Mouse (Mus musculus): ENCODE measurements around the gene Itgb2. TPM values are rescaled to one million over a fixed set of nuclear protein-coding genes. Genes with fewer than 3 reads are reported as not detected.

Itgb2 gene
- total and polyA plus RNA-seq, 3 experiments, result 20.0 to 49.2 (median 39.6) TPM

- peaks cover 55% of the 10 kb centered on the region for H3K4me1 ChIP-seq (ENCODE audit: insufficient read depth, low read depth, low read length)
- peak; percentile 87 for TF ChIP-seq CTCF (IDR thresholded peaks at IDR 0.05; ENCODE audit: low read depth, low read length)
- no peak for TF ChIP-seq POLR2AphosphoS5 (IDR thresholded peaks at IDR 0.05; ENCODE audit: insufficient replicate concordance, low read depth, low read length)
- DNase-seq (ENCODE audit: low spot score) (peak; percentile 44), ATAC-seq (ENCODE audit: extremely low read depth, insufficient number of reproducible peaks, low FRiP score, poor library complexity, severe bottlenecking) (peak; percentile 34; the same call in 1 of the 2 replicates)
- H3K27me3 ChIP-seq (ENCODE audit: insufficient read depth, low read length), result no peaks in the 10 kb centered on the region
- H3K9me3 ChIP-seq (replicated peaks), result no peaks in the 10 kb centered on the region
- peaks cover 100% of the 10 kb centered on the region for H3K36me3 ChIP-seq (replicated peaks)
- H3K4me3 ChIP-seq (ENCODE audit: low read depth, low read length), result no peak overlapping the region
These were observed 60.8 kb downstream of the Itgb2 start for GRCm38 (mm10) chr10:77590812-77591211.

GRCm38 (mm10) chr10:77591546-77591945 is 61.5 kb downstream of the Itgb2 start:
- H3K4me3 ChIP-seq (ENCODE audit: low read depth, low read length), result no peak overlapping the region
- ATAC-seq (ENCODE audit: extremely low read depth, insufficient number of reproducible peaks, low FRiP score, poor library complexity, severe bottlenecking) (no peak), DNase-seq (ENCODE audit: low spot score) (no peak)
- H3K27me3 ChIP-seq (ENCODE audit: insufficient read depth, low read length), result no peaks in the 10 kb centered on the region
- no peak for TF ChIP-seq TAL1 (conservative IDR thresholded peaks at IDR 0.05; ENCODE audit: low read depth, low read length)
- TF ChIP-seq GATA1 (IDR thresholded peaks at IDR 0.05; ENCODE audit: borderline replicate concordance, low read length), result no peak
- no peak for TF ChIP-seq POLR2AphosphoS5 (IDR thresholded peaks at IDR 0.05; ENCODE audit: insufficient replicate concordance, low read depth, low read length)
- no peak for TF ChIP-seq CTCF (IDR thresholded peaks at IDR 0.05; ENCODE audit: low read depth, low read length)
- no peak for TF ChIP-seq GATA2 (IDR thresholded peaks at IDR 0.05; ENCODE audit: borderline replicate concordance, low read depth, low read length)
- H3K9me3 ChIP-seq (replicated peaks), result no peaks in the 10 kb centered on the region
- H3K36me3 ChIP-seq (replicated peaks), result peaks cover 100% of the 10 kb centered on the region
- peaks cover 48% of the 10 kb centered on the region for H3K4me1 ChIP-seq (ENCODE audit: insufficient read depth, low read depth, low read length)

GRCm38 (mm10) chr10:77596060-77596459 is 66.0 kb downstream of the Itgb2 start:
- no peak overlapping the region for H3K4me3 ChIP-seq (ENCODE audit: low read depth, low read length)
- peaks cover 16% of the 10 kb centered on the region for H3K4me1 ChIP-seq (ENCODE audit: insufficient read depth, low read depth, low read length)
- no peaks in the 10 kb centered on the region for H3K9me3 ChIP-seq (replicated peaks)
- TF ChIP-seq CTCF (IDR thresholded peaks at IDR 0.05; ENCODE audit: low read depth, low read length), result no peak
- TF ChIP-seq TAL1 (conservative IDR thresholded peaks at IDR 0.05; ENCODE audit: low read depth, low read length), result no peak
- TF ChIP-seq GATA2 (IDR thresholded peaks at IDR 0.05; ENCODE audit: borderline replicate concordance, low read depth, low read length), result no peak
- no peak for TF ChIP-seq GATA1 (IDR thresholded peaks at IDR 0.05; ENCODE audit: borderline replicate concordance, low read length)
- TF ChIP-seq POLR2AphosphoS5 (IDR thresholded peaks at IDR 0.05; ENCODE audit: insufficient replicate concordance, low read depth, low read length), result no peak
- DNase-seq (ENCODE audit: low spot score), result no peak
- H3K27me3 ChIP-seq (ENCODE audit: insufficient read depth, low read length), result no peaks in the 10 kb centered on the region
- peaks cover 92% of the 10 kb centered on the region for H3K36me3 ChIP-seq (replicated peaks)
- no peak for ATAC-seq (ENCODE audit: extremely low read depth, insufficient number of reproducible peaks, low FRiP score, poor library complexity, severe bottlenecking)

- no peaks in the 10 kb centered on the region for H3K27me3 ChIP-seq (ENCODE audit: insufficient read depth, low read length)
- DNase-seq (ENCODE audit: low spot score) (no peak), ATAC-seq (ENCODE audit: extremely low read depth, insufficient number of reproducible peaks, low FRiP score, poor library complexity, severe bottlenecking) (no peak)
- H3K4me3 ChIP-seq (ENCODE audit: low read depth, low read length), result no peak overlapping the region
- peaks cover 38% of the 10 kb centered on the region for H3K4me1 ChIP-seq (ENCODE audit: insufficient read depth, low read depth, low read length)
- peaks cover 30% of the 10 kb centered on the region for H3K36me3 ChIP-seq (replicated peaks)
- H3K9me3 ChIP-seq (replicated peaks), result peaks cover 6% of the 10 kb centered on the region; the same call in 1 of the 2 replicates
- no peak for TF ChIP-seq GATA1 (IDR thresholded peaks at IDR 0.05; ENCODE audit: borderline replicate concordance, low read length)
- TF ChIP-seq CTCF (IDR thresholded peaks at IDR 0.05; ENCODE audit: low read depth, low read length), result no peak
- no peak for TF ChIP-seq GATA2 (IDR thresholded peaks at IDR 0.05; ENCODE audit: borderline replicate concordance, low read depth, low read length)
- TF ChIP-seq POLR2AphosphoS5 (IDR thresholded peaks at IDR 0.05; ENCODE audit: insufficient replicate concordance, low read depth, low read length), result no peak
- TF ChIP-seq TAL1 (conservative IDR thresholded peaks at IDR 0.05; ENCODE audit: low read depth, low read length), result no peak
These were observed 73.0 kb downstream of the Itgb2 start for GRCm38 (mm10) chr10:77603021-77603420.

GRCm38 (mm10) chr10:77604111-77604510 is 74.1 kb downstream of the Itgb2 start:
- Histone ChIP-seq H3K27me3 (ENCODE audit: insufficient read depth, low read length) (no peaks in the 10 kb centered on the region), H3K4me3 (ENCODE audit: low read depth, low read length) (no peak overlapping the region), H3K4me1 (ENCODE audit: insufficient read depth, low read depth, low read length) (peaks cover 33% of the 10 kb centered on the region), H3K9me3 (replicated peaks) (peaks cover 6% of the 10 kb centered on the region; the same call in 1 of the 2 replicates), H3K36me3 (replicated peaks) (peaks cover 28% of the 10 kb centered on the region)
- no peak for ATAC-seq (ENCODE audit: extremely low read depth, insufficient number of reproducible peaks, low FRiP score, poor library complexity, severe bottlenecking)
- no peak for DNase-seq (ENCODE audit: low spot score)
- TF ChIP-seq TAL1 (conservative IDR thresholded peaks at IDR 0.05; ENCODE audit: low read depth, low read length), result no peak

- TF ChIP-seq CTCF (IDR thresholded peaks at IDR 0.05; ENCODE audit: low read depth, low read length), result no peak
- TF ChIP-seq GATA1 (IDR thresholded peaks at IDR 0.05; ENCODE audit: borderline replicate concordance, low read length), result no peak
- no peak for TF ChIP-seq TAL1 (conservative IDR thresholded peaks at IDR 0.05; ENCODE audit: low read depth, low read length)
- no peak for TF ChIP-seq GATA2 (IDR thresholded peaks at IDR 0.05; ENCODE audit: borderline replicate concordance, low read depth, low read length)
- no peak for TF ChIP-seq POLR2AphosphoS5 (IDR thresholded peaks at IDR 0.05; ENCODE audit: insufficient replicate concordance, low read depth, low read length)
- DNase-seq (ENCODE audit: low spot score), result no peak
- peaks cover 36% of the 10 kb centered on the region for H3K4me1 ChIP-seq (ENCODE audit: insufficient read depth, low read depth, low read length)
These were observed 74.9 kb downstream of the Itgb2 start for GRCm38 (mm10) chr10:77604958-77605357.

GRCm38 (mm10) chr10:77605368-77605767 is 75.3 kb downstream of the Itgb2 start:
- Histone ChIP-seq H3K4me1 (ENCODE audit: insufficient read depth, low read depth, low read length) (peaks cover 37% of the 10 kb centered on the region), H3K27me3 (ENCODE audit: insufficient read depth, low read length) (no peaks in the 10 kb centered on the region), H3K4me3 (ENCODE audit: low read depth, low read length) (peak overlapping the region; percentile 80; the same call in 1 of the 2 replicates), H3K36me3 (replicated peaks) (peaks cover 29% of the 10 kb centered on the region), H3K9me3 (replicated peaks) (peaks cover 6% of the 10 kb centered on the region; the same call in 1 of the 2 replicates)
- 0 out of 2 replicates have a peak, but pooled peaks have one; percentile 18 for ATAC-seq (ENCODE audit: extremely low read depth, insufficient number of reproducible peaks, low FRiP score, poor library complexity, severe bottlenecking)
- peak; percentile 71 for DNase-seq (ENCODE audit: low spot score)
- TF ChIP-seq POLR2AphosphoS5 (IDR thresholded peaks at IDR 0.05; ENCODE audit: insufficient replicate concordance, low read depth, low read length) (no peak), GATA2 (IDR thresholded peaks at IDR 0.05; ENCODE audit: borderline replicate concordance, low read depth, low read length) (no peak), GATA1 (IDR thresholded peaks at IDR 0.05; ENCODE audit: borderline replicate concordance, low read length) (no peak), TAL1 (conservative IDR thresholded peaks at IDR 0.05; ENCODE audit: low read depth, low read length) (no peak), CTCF (IDR thresholded peaks at IDR 0.05; ENCODE audit: low read depth, low read length) (peak; percentile 48; the same call in 1 of the 2 replicates)

More at GRCm38 (mm10) chr10:77604958-77605357, 74.9 kb downstream of the Itgb2 start:
- Histone ChIP-seq H3K27me3 (ENCODE audit: insufficient read depth, low read length) (no peaks in the 10 kb centered on the region), H3K4me3 (ENCODE audit: low read depth, low read length) (no peak overlapping the region), H3K36me3 (replicated peaks) (peaks cover 29% of the 10 kb centered on the region), H3K9me3 (replicated peaks) (peaks cover 6% of the 10 kb centered on the region; the same call in 1 of the 2 replicates)
- ATAC-seq (ENCODE audit: extremely low read depth, insufficient number of reproducible peaks, low FRiP score, poor library complexity, severe bottlenecking), result no peak

Measured in G1E (cell line).